In the genomic region with DNA sequence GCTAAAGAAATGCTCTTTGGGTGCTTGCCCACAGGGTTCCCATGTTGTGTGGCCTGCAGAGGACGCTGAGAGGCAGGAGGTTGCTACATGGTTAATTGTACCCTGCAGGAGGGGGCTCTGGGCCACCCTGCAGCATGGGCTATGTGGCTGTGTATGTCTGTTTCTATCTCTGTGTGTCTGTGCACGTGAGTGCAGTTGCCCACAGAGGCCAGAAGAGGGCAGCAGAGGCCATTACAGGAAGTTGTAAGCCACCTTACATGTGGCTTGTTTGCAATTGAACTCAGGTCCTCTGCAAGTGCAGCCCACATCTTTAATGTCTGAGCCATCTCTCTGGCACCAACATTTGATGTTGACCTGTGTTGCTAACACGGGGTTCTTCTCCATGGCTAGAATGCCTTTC, we compare ENCODE assay signal across 12 mouse cellular contexts. TPM values are rescaled to one million over a fixed set of nuclear protein-coding genes. Genes with fewer than 3 reads are reported as not detected.
DNase-seq lines count a peak whose midpoint lies in the region; ATAC-seq and TF ChIP-seq lines count a peak whose summit lies in the region.
"Had no signal": no experiment of that assay in that cellular context is flagged by ENCODE, and none has a peak within 500 bp of the region (broad histone marks: within the 10 kb centered on the region; RNA-seq: fewer than 3 reads in every experiment).

No protein-coding gene starts in this region.

- H3K9ac ChIP-seq in heart, adult 2 months (ENCODE audit: low read depth, low read length): no peak overlapping the region
- no peak overlapping the region for H3K9ac ChIP-seq in liver, adult 2 months (ENCODE audit: low read depth, low read length)
- no peak overlapping the region for H3K9ac ChIP-seq in liver, embryonic 11.5 days (ENCODE audit: low read depth, low read length)

- WGBS in heart, adult 2 months: 95% methylated on average over 3 of the region's 3 CpGs
- WGBS in liver, adult 2 months: 97% methylated on average over 3 of the region's 3 CpGs
- WGBS in liver, embryonic 11.5 days: 86% methylated on average over 3 of the region's 3 CpGs

- no peak overlapping the region for H3K4me2 ChIP-seq in liver, embryonic 11.5 days

- intact Hi-C loops in heart, adult 2 months (cut with DNase I): no loop called here

- H3K79me2 ChIP-seq in heart, adult 2 months (replicated peaks; ENCODE audit: control insufficient read depth, insufficient read depth, low read length): no peaks in the 10 kb centered on the region
- no peaks in the 10 kb centered on the region for H3K79me2 ChIP-seq in liver, adult 2 months (ENCODE audit: control insufficient read depth, insufficient read depth, low read length)

- ATAC-seq in liver, embryonic 11.5 days (replicated peaks; ENCODE audit: low FRiP score): no peak

- TF ChIP-seq CTCF in heart, adult 2 months (IDR thresholded peaks at IDR 0.05): peak; percentile 63
- peak; percentile 62 for TF ChIP-seq CTCF in liver, adult 2 months (IDR thresholded peaks at IDR 0.05; ENCODE audit: low read depth, low read length)

- no peaks in the 10 kb centered on the region for H3K9me3 ChIP-seq in liver, embryonic 11.5 days (ENCODE audit: control insufficient read depth, low read length)

- no peaks in the 10 kb centered on the region for H3K36me3 ChIP-seq in heart, adult 2 months (ENCODE audit: control insufficient read depth, insufficient read depth, low read length)
- H3K36me3 ChIP-seq in liver, adult 2 months (ENCODE audit: control insufficient read depth, insufficient read depth, low read length): peaks cover 3% of the 10 kb centered on the region; the same call in 1 of the 2 replicates
- H3K36me3 ChIP-seq in liver, embryonic 11.5 days (ENCODE audit: control insufficient read depth, insufficient read depth, low read length): no peaks in the 10 kb centered on the region

- H3K27ac ChIP-seq in heart, adult 2 months: no peak overlapping the region
- no peak overlapping the region for H3K27ac ChIP-seq in liver, adult 2 months (replicated peaks; ENCODE audit: insufficient read depth, low read depth, low read length)
- no peak overlapping the region for H3K27ac ChIP-seq in liver, embryonic 11.5 days (ENCODE audit: low read depth, low read length)

- H3K4me1 ChIP-seq in heart, adult 2 months (ENCODE audit: control insufficient read depth, insufficient read depth, low read length): peaks cover 7% of the 10 kb centered on the region
- H3K4me1 ChIP-seq in liver, adult 2 months (ENCODE audit: control insufficient read depth, insufficient read depth, low read length): peaks cover 3% of the 10 kb centered on the region; the same call in 1 of the 2 replicates
- peaks cover 8% of the 10 kb centered on the region for H3K4me1 ChIP-seq in liver, embryonic 11.5 days (replicated peaks; ENCODE audit: control insufficient read depth, insufficient read depth, low read length)

- no peaks in the 10 kb centered on the region for H3K27me3 ChIP-seq in heart, adult 2 months (ENCODE audit: control insufficient read depth, insufficient read depth, low read length)
- H3K27me3 ChIP-seq in liver, adult 2 months (ENCODE audit: control insufficient read depth, insufficient read depth, low read length): no peaks in the 10 kb centered on the region
- no peaks in the 10 kb centered on the region for H3K27me3 ChIP-seq in liver, embryonic 11.5 days (replicated peaks; ENCODE audit: control insufficient read depth, insufficient read depth, low read length)

- no peak for TF ChIP-seq EP300 in heart, adult 2 months (IDR thresholded peaks at IDR 0.05; ENCODE audit: insufficient read depth, low read depth, low read length)

- TF ChIP-seq POLR2A in heart, adult 2 months (IDR thresholded peaks at IDR 0.05; ENCODE audit: insufficient read depth, low read depth, low read length): no peak
- no peak for TF ChIP-seq POLR2A in liver, adult 2 months (IDR thresholded peaks at IDR 0.05; ENCODE audit: extremely low read depth, insufficient read depth, low read length)

- DNase-seq in heart, adult 2 months: no peak
- no peak for DNase-seq in heart, adult 8-10 months (ENCODE audit: low spot score)
- DNase-seq in liver, adult 2 months (ENCODE audit: extremely low read depth, low read depth, low spot score): no peak
- no peak for DNase-seq in liver, embryonic 11.5 days (ENCODE audit: low spot score)
- DNase-seq in A20 (ENCODE audit: low read depth, low spot score): peak; percentile 51
- peak; percentile 68 for DNase-seq in ZHBTc4 (ENCODE audit: low read depth, low spot score)
- DNase-seq in right cerebral cortex, postnatal 36 days (ENCODE audit: low spot score in 2 of 2): no peak
- no peak for DNase-seq in embryo, embryonic 9.5 days (ENCODE audit: extremely low spot score)
- DNase-seq: cerebellum, postnatal 14 days; heart, postnatal 4 days; right cerebral cortex, adult 18-20 months had no signal

- H3K4me3 ChIP-seq in heart, adult 2 months: no peak overlapping the region
- no peak overlapping the region for H3K4me3 ChIP-seq in liver, adult 2 months (ENCODE audit: insufficient read depth, low read depth, low read length)
- H3K4me3 ChIP-seq in liver, embryonic 11.5 days (ENCODE audit: low read depth, low read length): no peak overlapping the region
- H3K4me3 ChIP-seq: myocyte had no signal

RNA-seq across cellular contexts. Expression of a gene that starts 28.7 kb away (rescaled TPM):
- total RNA-seq in heart, adult 2 months (2021): under 1 TPM; 0.31 to 0.48 TPM
- 0.59 and 0.98 TPM in 2 replicates for polyA plus RNA-seq in heart, adult 2 months (2012; rRNA removed)
- total RNA-seq in heart, adult 8-10 months (2022): under 1 TPM; 0.31 to 0.35 (median 0.34) TPM
- total RNA-seq in liver, adult 2 months (2014; rRNA removed): 0.46 and 0.54 TPM in 2 replicates
- polyA plus RNA-seq in liver, adult 2 months (2012; rRNA removed): 0.15 and 0.93 TPM in 2 replicates
- polyA plus RNA-seq in liver, embryonic 11.5 days (2014; fragmentation: Nextera tagmentation; extraction: Ambion mirVana): 1.2 and 2.0 TPM in 2 replicates

RNA-seq across cellular contexts. Expression of a gene that starts 47.8 kb away (rescaled TPM):
- 1 to 10 TPM; 6.4 to 8.2 TPM for total RNA-seq in heart, adult 2 months (2021)
- polyA plus RNA-seq in heart, adult 2 months (2012; rRNA removed): 11.0 and 13.2 TPM in 2 replicates
- 1 to 10 TPM; 6.7 to 8.2 (median 7.8) TPM for total RNA-seq in heart, adult 8-10 months (2022)
- 5.5 and 6.1 TPM in 2 replicates for total RNA-seq in liver, adult 2 months (2014; rRNA removed)
- 13.3 and 14.4 TPM in 2 replicates for polyA plus RNA-seq in liver, adult 2 months (2012; rRNA removed)
- polyA plus RNA-seq in liver, embryonic 11.5 days (2014; fragmentation: Nextera tagmentation; extraction: Ambion mirVana): 16.9 and 18.7 TPM in 2 replicates

RNA-seq across cellular contexts. Expression of a gene that starts 50.5 kb away (rescaled TPM):
- total RNA-seq in heart, adult 2 months (2021): 1 to 10 TPM; 3.7 to 7.1 TPM
- 5.8 TPM in 2 replicates for polyA plus RNA-seq in heart, adult 2 months (2012; rRNA removed)
- 1 to 10 TPM; 4.5 to 7.8 (median 5.6) TPM for total RNA-seq in heart, adult 8-10 months (2022)
- 2.3 and 2.4 TPM in 2 replicates for total RNA-seq in liver, adult 2 months (2014; rRNA removed)
- polyA plus RNA-seq in liver, adult 2 months (2012; rRNA removed): 3.8 and 5.5 TPM in 2 replicates
- polyA plus RNA-seq in liver, embryonic 11.5 days (2014; fragmentation: Nextera tagmentation; extraction: Ambion mirVana): 13.2 and 14.4 TPM in 2 replicates

Comparison
In these comparisons a context has a peak if more than half of its experiments do, and no peak if none do; other contexts are left out.
1. DNase-seq: peak in A20 (single experiment) and ZHBTc4 (single experiment); none in heart, adult 2 months (0 of 2), heart, adult 8-10 months (single experiment), liver, adult 2 months (single experiment), liver, embryonic 11.5 days (single experiment), right cerebral cortex, postnatal 36 days (0 of 2) and embryo, embryonic 9.5 days (single experiment).